Mouse (Mus musculus): Measurements from ENCODE around the gene Qprt. TPM values are rescaled to one million over a fixed set of nuclear protein-coding genes. Genes with fewer than 3 reads are reported as not detected.
A peak's percentile ranks its signal among the peaks of the same experiment; 100 is the strongest.

Gene Qprt
- polyA plus RNA-seq, 1 experiment from 2014 or later, result 0.76 TPM

DNA sequence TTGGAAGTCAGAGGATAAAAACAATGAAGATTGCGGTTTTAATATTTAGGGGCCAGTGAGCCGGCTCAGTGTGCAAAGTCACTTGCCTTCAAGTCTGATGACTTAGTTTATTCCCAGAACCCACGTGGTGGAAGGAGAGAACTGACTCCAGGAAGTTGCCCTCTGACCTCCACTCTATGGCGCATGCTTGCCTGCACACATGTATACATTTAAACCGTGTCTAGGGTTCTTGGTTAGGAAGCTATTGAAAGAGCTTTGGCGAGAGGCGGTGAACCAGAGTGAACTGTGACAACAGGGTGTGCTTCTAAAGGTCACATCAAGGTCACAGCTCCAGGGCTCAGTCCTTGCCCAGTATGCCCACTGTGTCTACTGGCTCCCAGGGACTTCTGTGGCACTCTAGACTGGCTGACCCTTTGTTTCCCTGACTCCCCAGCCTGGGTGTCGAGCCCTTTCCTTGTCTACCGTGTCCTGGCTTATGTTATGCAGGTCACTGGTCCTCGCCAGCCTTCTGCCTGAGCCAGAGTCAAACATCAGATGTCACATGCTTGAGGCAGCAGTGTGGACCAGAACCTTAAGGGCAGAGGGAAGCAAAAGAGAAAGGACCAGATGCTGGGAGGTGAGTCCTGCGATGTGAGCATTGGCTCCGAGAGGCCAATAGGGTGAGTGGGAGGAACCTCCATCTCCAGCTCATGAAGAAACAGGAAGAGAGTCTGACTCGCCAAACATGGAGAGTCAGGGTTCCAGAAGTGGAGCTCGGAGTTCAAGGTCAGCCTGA is 3.2 kb downstream of the Qprt start:
- Histone ChIP-seq H3K9ac (no peak overlapping the region), H3K9me3 (no peaks in the 10 kb centered on the region), H3K27ac (no peak overlapping the region), H3K4me2 (no peak overlapping the region), H3K4me1 (0 out of 2 replicates have a peak, but pooled peaks cover 5% of the 10 kb centered on the region), H3K4me3 (no peak overlapping the region), H3K36me3 (replicated peaks) (no peaks in the 10 kb centered on the region), H3K27me3 (replicated peaks) (peaks cover 24% of the 10 kb centered on the region)
- WGBS, result 54% methylated on average over 14 of the region's 14 CpGs
- ATAC-seq (replicated peaks), result no peak

DNA sequence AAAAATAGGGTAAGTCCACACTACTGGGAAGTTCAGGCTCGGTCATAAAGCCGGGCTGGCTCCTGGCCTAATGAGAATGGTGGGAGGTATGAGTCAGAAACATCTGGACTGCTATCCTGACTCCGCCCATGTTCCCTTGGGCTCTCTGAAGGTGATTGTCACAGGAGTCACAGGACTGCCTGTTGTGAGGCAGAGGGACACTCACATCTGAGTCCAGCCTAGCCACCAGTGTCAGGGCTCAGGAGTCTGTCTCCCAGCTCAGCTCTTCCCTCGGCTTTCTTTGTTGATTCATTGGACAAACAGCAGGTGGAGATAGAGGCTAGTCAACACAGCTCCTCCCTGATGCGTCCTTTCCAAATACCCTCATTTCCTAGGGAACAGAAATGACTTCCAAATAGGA is 4.1 kb downstream of the Qprt start:
- Histone ChIP-seq H3K4me1 (peaks cover 8% of the 10 kb centered on the region; the same call in 1 of the 2 replicates), H3K9ac (no peak overlapping the region), H3K27me3 (replicated peaks) (peaks cover 24% of the 10 kb centered on the region), H3K4me3 (no peak overlapping the region), H3K36me3 (replicated peaks) (no peaks in the 10 kb centered on the region), H3K9me3 (no peaks in the 10 kb centered on the region), H3K27ac (no peak overlapping the region), H3K4me2 (no peak overlapping the region)
- ATAC-seq (replicated peaks), result no peak
- WGBS, result 56% methylated on average over 5 of the region's 5 CpGs

DNA sequence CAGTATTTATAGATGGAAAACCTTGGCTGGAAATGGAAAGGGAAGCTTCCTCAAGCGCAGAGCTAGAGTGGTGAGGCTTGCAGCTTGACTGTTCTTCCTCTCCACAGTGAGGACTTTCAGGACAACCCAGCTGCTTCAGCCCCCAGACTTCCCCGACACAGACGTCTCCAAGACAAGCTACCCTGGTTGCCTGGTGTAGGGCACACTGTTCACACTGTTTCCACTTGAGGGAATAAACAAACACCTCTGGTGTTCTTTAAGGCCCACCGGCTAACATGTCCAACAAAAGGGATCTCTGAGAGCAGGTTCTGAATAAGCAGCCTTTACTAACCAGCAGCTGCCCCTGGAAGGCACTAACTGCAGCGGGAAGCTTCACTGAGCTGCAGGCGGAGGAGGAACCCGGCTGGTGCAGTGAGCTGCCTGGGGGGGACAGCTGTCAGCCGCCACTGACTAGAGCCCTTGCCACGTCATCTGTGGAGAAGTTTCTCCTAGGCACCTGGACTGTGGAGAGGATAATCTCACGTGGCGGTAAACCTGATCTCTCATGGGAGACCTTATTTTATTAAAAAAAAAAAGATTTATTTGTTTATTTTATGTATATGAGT is 5.6 kb downstream of the Qprt start:
- Histone ChIP-seq H3K36me3 (replicated peaks) (no peaks in the 10 kb centered on the region), H3K9me3 (no peaks in the 10 kb centered on the region), H3K4me3 (no peak overlapping the region), H3K4me2 (no peak overlapping the region), H3K27me3 (replicated peaks) (peaks cover 13% of the 10 kb centered on the region), H3K4me1 (peaks cover 6% of the 10 kb centered on the region; the same call in 1 of the 2 replicates), H3K9ac (no peak overlapping the region), H3K27ac (no peak overlapping the region)
- WGBS, result 46% methylated on average over 11 of the region's 11 CpGs
- ATAC-seq (replicated peaks), result no peak

DNA sequence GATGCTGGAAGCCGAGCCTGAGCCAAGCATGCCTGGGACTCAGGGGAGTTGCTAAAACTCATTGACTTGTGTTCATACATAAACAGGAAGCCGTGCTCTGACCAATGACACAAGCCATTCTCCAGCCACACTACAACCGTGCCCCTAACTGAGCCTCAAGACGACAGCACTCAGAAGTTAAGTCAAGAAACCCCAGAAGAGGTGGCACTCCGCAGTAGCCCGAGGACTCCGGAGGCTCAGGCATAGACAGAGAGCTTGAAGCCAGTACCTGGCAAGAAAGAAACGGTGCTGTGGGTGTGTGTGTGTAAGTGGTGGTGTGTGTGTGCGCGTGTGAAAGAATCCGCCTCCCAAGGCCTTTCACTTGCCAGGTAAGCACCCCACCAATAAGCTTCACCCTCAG is 7.1 kb downstream of the Qprt start:
- Histone ChIP-seq H3K27ac (no peak overlapping the region), H3K27me3 (replicated peaks) (no peaks in the 10 kb centered on the region; the same call in 1 of the 2 replicates), H3K36me3 (replicated peaks) (no peaks in the 10 kb centered on the region), H3K4me2 (no peak overlapping the region), H3K4me1 (peaks cover 3% of the 10 kb centered on the region; the same call in 1 of the 2 replicates), H3K9me3 (no peaks in the 10 kb centered on the region), H3K9ac (no peak overlapping the region), H3K4me3 (no peak overlapping the region)
- ATAC-seq (replicated peaks), result no peak
- 88% methylated on average over 11 of the region's 11 CpGs for whole genome bisulfite sequencing

DNA sequence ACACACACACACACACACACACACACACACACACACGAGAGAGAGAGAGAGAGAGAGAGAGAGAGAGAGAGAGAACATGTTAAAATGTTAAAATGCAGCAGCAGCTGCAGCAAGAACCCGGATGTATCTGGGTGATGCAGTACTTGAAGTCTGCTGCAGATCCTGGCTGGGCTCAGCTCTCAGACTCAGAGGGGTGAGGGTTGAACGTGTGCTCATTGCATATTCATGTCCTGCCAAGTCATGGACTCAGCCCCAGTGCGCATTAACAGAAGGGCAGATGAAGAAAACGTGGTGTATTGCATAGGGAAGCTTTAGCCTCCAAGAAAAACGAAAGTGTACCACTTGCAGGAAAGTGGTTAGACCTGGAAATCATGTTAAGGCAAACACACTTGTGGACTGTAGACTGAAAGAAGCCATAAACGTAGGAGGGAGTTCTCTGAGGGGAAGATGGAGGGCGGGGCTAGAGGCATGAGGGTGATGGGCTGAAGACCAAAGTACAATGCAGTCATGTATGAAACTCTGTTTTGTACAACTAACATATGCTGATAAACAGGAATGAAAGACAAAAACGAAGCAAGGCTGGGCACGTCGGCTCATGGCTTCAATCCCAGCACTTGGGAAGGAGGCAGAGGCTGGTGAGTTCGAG is 8.3 kb downstream of the Qprt start:
- no peak overlapping the region for H3K27ac ChIP-seq
- no peaks in the 10 kb centered on the region for H3K9me3 ChIP-seq
- no peak overlapping the region for H3K9ac ChIP-seq
- no peaks in the 10 kb centered on the region for H3K27me3 ChIP-seq (replicated peaks)
- no peaks in the 10 kb centered on the region for H3K36me3 ChIP-seq (replicated peaks)
- no peak overlapping the region for H3K4me3 ChIP-seq
- no peak overlapping the region for H3K4me2 ChIP-seq
- WGBS, result 52% methylated on average over 12 of the region's 12 CpGs
- ATAC-seq (replicated peaks), result no peak
- H3K4me1 ChIP-seq, result peaks cover 3% of the 10 kb centered on the region; the same call in 1 of the 2 replicates

DNA sequence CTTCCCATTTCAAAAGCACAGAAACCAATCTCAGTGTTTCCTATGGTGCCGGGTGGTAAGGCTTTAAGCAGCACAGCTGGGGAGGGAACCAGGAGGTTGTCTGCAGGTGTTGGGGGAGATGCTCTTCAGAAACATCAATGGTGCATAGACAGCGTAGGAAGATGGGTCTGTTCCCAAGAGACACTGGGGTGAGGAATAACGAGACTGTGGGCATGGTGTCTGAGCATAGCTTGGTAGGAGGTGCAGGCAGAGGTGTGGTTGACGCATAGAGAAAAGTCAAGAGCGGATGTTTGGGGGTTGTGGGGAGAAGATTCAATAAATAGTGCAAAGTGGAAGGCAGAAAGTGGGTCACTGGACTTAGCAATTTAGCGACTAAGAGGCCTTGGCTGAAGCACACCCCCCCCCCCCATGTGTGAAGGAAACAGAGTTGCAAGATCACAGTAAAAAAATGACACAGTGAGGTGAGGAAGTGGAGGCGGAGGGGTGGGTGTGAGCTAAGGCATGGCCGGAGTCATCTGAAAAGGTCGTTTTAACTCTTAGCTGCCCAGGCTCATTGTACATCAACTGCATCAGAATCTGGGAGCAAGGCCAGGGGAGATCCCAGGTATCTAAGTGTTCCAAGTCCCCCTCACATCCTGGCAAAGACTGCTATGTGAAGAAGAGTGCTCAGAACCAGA is 9.0 kb downstream of the Qprt start:
- Histone ChIP-seq H3K9ac (no peak overlapping the region), H3K4me2 (no peak overlapping the region), H3K4me1 (peaks cover 3% of the 10 kb centered on the region; the same call in 1 of the 2 replicates), H3K4me3 (no peak overlapping the region), H3K36me3 (replicated peaks) (no peaks in the 10 kb centered on the region), H3K27me3 (replicated peaks) (no peaks in the 10 kb centered on the region), H3K27ac (no peak overlapping the region), H3K9me3 (no peaks in the 10 kb centered on the region)
- ATAC-seq (replicated peaks), result no peak
- WGBS, result 50% methylated on average over 9 of the region's 9 CpGs

DNA sequence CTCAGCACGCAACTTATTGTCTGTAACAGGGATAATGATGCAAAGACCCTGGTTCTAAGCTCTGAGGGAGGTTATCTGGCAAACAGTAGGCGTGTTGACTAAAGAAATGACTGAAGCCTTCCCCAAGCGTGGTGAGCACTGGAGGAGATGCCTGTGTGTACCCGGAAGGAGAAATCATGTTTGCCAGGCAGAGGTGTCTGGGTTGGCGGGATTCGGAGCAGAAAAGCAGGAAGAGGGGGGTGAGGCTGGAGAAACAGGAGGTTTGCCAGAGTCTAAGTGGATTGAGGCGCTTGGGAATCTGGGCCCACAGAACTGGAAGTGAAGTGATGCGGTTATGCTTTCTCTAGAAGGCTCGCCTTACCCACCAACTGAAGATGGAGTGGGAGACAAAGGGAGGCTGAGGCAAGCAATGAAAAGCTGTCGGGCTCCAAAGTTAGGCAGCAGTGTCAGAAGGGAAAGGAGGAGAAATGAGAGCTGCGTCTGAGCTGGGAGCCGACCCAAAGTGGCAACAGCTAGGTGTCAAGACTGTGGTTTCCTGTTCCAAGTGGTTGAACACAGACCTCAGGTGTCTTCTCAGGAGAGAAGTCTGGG is 9.7 kb downstream of the Qprt start:
- Histone ChIP-seq H3K9me3 (no peaks in the 10 kb centered on the region), H3K27ac (no peak overlapping the region), H3K4me3 (no peak overlapping the region), H3K9ac (no peak overlapping the region), H3K4me1 (peaks cover 3% of the 10 kb centered on the region; the same call in 1 of the 2 replicates), H3K4me2 (no peak overlapping the region), H3K36me3 (replicated peaks) (no peaks in the 10 kb centered on the region), H3K27me3 (replicated peaks) (no peaks in the 10 kb centered on the region)
- 84% methylated on average over 12 of the region's 12 CpGs for WGBS
- no peak for ATAC-seq (replicated peaks)

DNA sequence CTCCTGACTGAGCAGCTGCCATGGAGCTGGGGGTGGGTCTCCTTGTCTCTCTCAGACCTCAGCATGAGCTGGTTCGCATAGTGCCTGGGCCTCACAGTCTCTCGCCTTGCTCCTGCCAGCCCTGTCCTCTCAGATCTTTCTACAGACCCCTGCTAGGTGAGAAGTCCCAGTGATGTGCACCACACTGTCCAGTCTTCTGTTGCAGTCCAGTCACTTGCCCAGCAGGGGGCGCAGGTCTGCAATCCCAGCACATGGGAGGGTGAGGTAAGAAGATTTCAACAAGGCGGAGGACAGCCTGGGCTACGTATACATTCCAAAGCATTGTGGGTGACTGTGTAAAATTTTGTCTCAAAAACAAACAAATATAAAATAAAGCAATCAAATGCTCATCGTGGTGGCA is 10.6 kb downstream of the Qprt start:
- H3K9me3 ChIP-seq, result no peaks in the 10 kb centered on the region
- H3K27me3 ChIP-seq (replicated peaks), result no peaks in the 10 kb centered on the region
- H3K27ac ChIP-seq, result no peak overlapping the region
- no peak for ATAC-seq (replicated peaks)
- H3K4me1 ChIP-seq, result peaks cover 3% of the 10 kb centered on the region; the same call in 1 of the 2 replicates
- no peaks in the 10 kb centered on the region for H3K36me3 ChIP-seq (replicated peaks)
- WGBS, result 49% methylated on average over 6 of the region's 6 CpGs
- H3K4me2 ChIP-seq, result no peak overlapping the region
- H3K9ac ChIP-seq, result no peak overlapping the region
- H3K4me3 ChIP-seq, result no peak overlapping the region

DNA sequence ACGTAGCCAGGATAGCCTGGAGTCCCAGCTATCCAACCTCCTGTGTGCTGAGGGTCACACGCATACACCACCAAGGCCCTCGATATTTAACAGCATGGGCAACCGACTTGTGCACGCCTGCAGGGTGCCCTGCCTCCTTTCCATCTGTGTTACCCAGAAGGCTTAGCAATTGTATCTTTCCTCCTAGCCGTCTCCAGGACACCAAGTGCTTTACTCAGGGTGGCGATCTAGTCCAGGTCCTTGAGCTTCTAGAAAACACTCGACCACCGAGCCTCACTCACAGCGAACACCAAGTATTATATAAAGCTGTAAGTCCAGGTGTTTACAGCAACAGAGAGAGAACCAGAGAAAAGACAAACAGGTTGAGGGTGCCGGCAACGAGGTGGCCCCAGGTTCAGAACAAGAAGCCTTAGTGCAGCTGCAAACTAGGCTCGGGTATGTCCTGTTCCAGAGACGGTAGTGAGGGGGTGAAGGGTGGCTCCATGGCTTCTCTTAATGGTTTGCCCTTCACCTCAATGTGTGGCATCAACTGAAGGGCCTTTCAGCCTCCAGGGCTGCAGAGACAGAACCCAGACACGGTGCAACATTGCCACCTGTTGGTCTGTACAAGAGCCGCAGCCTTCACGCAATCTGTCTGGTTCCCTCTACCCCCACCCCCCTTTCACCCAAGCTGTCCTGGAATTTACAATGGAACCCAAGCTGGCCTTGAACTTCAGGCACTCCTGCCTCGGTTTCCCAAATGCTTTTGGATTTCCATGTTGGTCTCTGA is 11.6 kb downstream of the Qprt start:
- H3K4me2 ChIP-seq, result no peak overlapping the region
- H3K27ac ChIP-seq, result no peak overlapping the region
- H3K4me1 ChIP-seq, result peaks cover 3% of the 10 kb centered on the region; the same call in 1 of the 2 replicates
- no peaks in the 10 kb centered on the region for H3K9me3 ChIP-seq
- WGBS, result 50% methylated on average over 18 of the region's 18 CpGs
- no peaks in the 10 kb centered on the region for H3K36me3 ChIP-seq (replicated peaks)
- no peak overlapping the region for H3K4me3 ChIP-seq
- H3K27me3 ChIP-seq (replicated peaks), result no peaks in the 10 kb centered on the region
- ATAC-seq (replicated peaks), result peak; percentile 82
- no peak overlapping the region for H3K9ac ChIP-seq

DNA sequence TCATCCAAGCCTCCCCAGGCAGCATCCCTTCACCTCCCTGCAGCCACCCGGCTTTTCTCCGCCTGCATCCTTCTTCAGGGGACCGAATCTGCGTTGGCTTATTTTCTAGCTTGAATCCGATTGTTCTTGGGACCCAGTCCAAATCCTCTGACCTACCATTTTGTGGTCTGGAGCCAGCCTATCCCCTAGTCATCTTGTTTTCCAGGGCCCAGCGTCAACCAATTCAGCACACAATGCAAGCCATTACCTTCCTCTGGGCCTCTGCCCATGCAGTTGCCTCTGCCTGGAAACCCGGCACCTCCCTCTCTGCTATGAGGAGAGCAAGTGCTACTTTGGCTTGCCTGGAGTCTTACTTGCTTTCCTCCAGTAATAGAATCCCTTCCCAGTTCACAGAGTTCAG is 16.5 kb downstream of the Qprt start:
- H3K27me3 ChIP-seq (replicated peaks), result no peaks in the 10 kb centered on the region
- H3K36me3 ChIP-seq (replicated peaks), result no peaks in the 10 kb centered on the region
- no peaks in the 10 kb centered on the region for H3K9me3 ChIP-seq
- ATAC-seq (replicated peaks), result no peak
- H3K4me1 ChIP-seq, result peaks cover 7% of the 10 kb centered on the region
- WGBS, result 70% methylated on average over 7 of the region's 7 CpGs
- no peak overlapping the region for H3K9ac ChIP-seq
- peak overlapping the region; percentile 72; the same call in 1 of the 2 replicates for H3K27ac ChIP-seq
- H3K4me2 ChIP-seq, result no peak overlapping the region
- H3K4me3 ChIP-seq, result no peak overlapping the region

DNA sequence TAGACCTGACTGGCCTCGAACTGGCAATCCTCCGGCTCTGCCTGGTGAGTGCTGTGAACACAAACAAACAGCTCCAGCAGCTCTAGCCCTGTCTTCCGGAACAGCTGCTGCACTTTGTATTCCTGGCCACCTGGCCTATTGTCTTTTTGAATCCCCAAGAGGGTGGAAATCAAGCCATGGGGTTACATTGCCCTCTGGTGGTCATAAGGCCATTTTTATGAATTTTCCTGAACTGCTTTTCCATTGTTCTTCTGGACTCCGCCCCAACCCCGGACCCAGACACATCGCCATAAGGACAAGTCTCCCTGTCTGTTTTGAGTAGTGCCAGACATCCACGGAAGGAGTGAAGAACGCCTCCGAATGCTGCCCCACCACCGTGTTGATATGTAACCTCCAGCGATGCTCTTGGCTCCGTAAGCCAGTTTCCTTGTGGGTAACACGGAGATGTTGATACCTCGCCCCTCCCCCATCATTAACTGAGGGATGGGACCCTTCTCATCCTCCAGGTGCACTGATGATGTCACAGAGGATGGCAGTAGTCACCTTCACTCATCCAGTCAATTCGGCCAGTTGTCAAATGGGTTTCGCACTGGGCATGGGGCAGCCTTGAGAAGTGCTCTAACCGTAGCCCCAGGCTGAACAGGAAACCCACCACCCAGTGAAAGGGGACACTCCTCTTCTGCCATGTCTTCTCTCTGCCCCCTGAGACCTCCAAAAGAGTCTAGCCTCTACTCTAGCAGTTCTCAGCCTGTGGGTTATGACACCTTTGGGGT is 17.3 kb downstream of the Qprt start:
- Histone ChIP-seq H3K4me1 (peaks cover 7% of the 10 kb centered on the region), H3K4me2 (peak overlapping the region; percentile 48), H3K36me3 (replicated peaks) (no peaks in the 10 kb centered on the region), H3K27ac (peak overlapping the region; percentile 72), H3K9me3 (no peaks in the 10 kb centered on the region), H3K9ac (peak overlapping the region; percentile 20; the same call in 1 of the 2 replicates), H3K27me3 (replicated peaks) (no peaks in the 10 kb centered on the region), H3K4me3 (peak overlapping the region; percentile 17; the same call in 1 of the 2 replicates)
- WGBS, result 14% methylated on average over 17 of the region's 17 CpGs
- ATAC-seq (replicated peaks), result peak; percentile 85

All from midbrain, embryonic 15.5 days (tissue).